In genomic region chr17:50100070-50100469, GRCm38 (mm10) we compare ENCODE assay signal across 22 mouse cellular contexts.
DNase-seq lines count a peak whose midpoint lies in the region; ATAC-seq and TF ChIP-seq lines count a peak whose summit lies in the region.
"Had no signal": no experiment of that assay in that cellular context is flagged by ENCODE, and none has a peak within 500 bp of the region (broad histone marks: within the 10 kb centered on the region; RNA-seq: fewer than 3 reads in every experiment).

No protein-coding gene starts in this region.

- WGBS in forebrain, embryonic 14.5 days, result 66% methylated on average over 12 of the region's 12 CpGs
- WGBS in forebrain, embryonic 12.5 days, result 68% methylated on average over 12 of the region's 12 CpGs
- 43% methylated on average over 12 of the region's 12 CpGs for WGBS in heart, postnatal 0 days
- WGBS in neural tube, embryonic 12.5 days, result 85% methylated on average over 12 of the region's 12 CpGs
- WGBS in midbrain, postnatal 0 days, result 57% methylated on average over 12 of the region's 12 CpGs

- H3K4me2 ChIP-seq in forebrain, embryonic 14.5 days (ENCODE audit: low read length), result no peak overlapping the region
- no peak overlapping the region for H3K4me2 ChIP-seq in forebrain, embryonic 12.5 days
- no peak overlapping the region for H3K4me2 ChIP-seq in heart, postnatal 0 days (ENCODE audit: low read depth, low read length)
- H3K4me2 ChIP-seq in neural tube, embryonic 12.5 days (replicated peaks), result 0 out of 2 replicates have a peak overlapping the region, but pooled peaks have one; percentile 9
- peak overlapping the region; percentile 20 for H3K4me2 ChIP-seq in midbrain, postnatal 0 days (ENCODE audit: low read depth, low read length, poor library complexity, severe bottlenecking)
- H3K4me2 ChIP-seq: embryonic facial prominence, embryonic 15.5 days; limb, embryonic 13.5 days; liver, embryonic 12.5 days; midbrain, embryonic 12.5 days had no signal

- TF ChIP-seq CTCF in heart, postnatal 0 days (IDR thresholded peaks at IDR 0.05; ENCODE audit: low read depth), result no peak
- no peak for TF ChIP-seq CTCF in midbrain, postnatal 0 days (IDR thresholded peaks at IDR 0.05)

- no peak overlapping the region for H3K27ac ChIP-seq in forebrain, embryonic 14.5 days (ENCODE audit: low read depth, low read length)
- H3K27ac ChIP-seq in forebrain, embryonic 12.5 days, result no peak overlapping the region
- H3K27ac ChIP-seq in heart, postnatal 0 days (ENCODE audit: low read depth), result no peak overlapping the region
- no peak overlapping the region for H3K27ac ChIP-seq in neural tube, embryonic 12.5 days
- H3K27ac ChIP-seq in midbrain, postnatal 0 days (ENCODE audit: low read depth, low read length), result no peak overlapping the region
- H3K27ac ChIP-seq: embryonic facial prominence, embryonic 15.5 days; kidney, postnatal 0 days; limb, embryonic 13.5 days; liver, embryonic 12.5 days; midbrain, embryonic 12.5 days had no signal

- no peak overlapping the region for H3K4me3 ChIP-seq in forebrain, embryonic 14.5 days (ENCODE audit: low read depth, low read length)
- no peak overlapping the region for H3K4me3 ChIP-seq in forebrain, embryonic 12.5 days (replicated peaks)
- no peak overlapping the region for H3K4me3 ChIP-seq in heart, postnatal 0 days (ENCODE audit: low read depth, low read length)
- H3K4me3 ChIP-seq in neural tube, embryonic 12.5 days, result no peak overlapping the region
- H3K4me3 ChIP-seq in midbrain, postnatal 0 days (ENCODE audit: low read depth, low read length), result no peak overlapping the region
- H3K4me3 ChIP-seq: embryonic facial prominence, embryonic 15.5 days; limb, embryonic 13.5 days; liver, embryonic 12.5 days; midbrain, embryonic 12.5 days had no signal

- DNase-seq in forebrain, embryonic 14.5 days (ENCODE audit: low spot score), result peak; percentile 26
- DNase-seq in heart, postnatal 0 days (ENCODE audit: low spot score), result no peak
- no peak for DNase-seq in heart, adult 11 months
- no peak for DNase-seq in neural tube, embryonic 10.5 days (ENCODE audit: extremely low spot score, low spot score)
- DNase-seq in midbrain, postnatal 0 days (ENCODE audit: low spot score), result no peak
- DNase-seq in kidney, adult 11 months, result no peak
- DNase-seq: adrenal gland, postnatal 25 days; cerebellum, adult 9-11 months; gastrocnemius, postnatal 36 days; kidney, adult 2 months; layer of hippocampus, adult 9-11 months; lung, adult 18-20 months; lung, postnatal 10 days; retina, postnatal 1 day; thymus, postnatal 36 days had no signal

- H3K27me3 ChIP-seq in forebrain, embryonic 14.5 days (replicated peaks; ENCODE audit: control insufficient read depth, insufficient read depth, low read length), result no peaks in the 10 kb centered on the region
- H3K27me3 ChIP-seq in forebrain, embryonic 12.5 days, result no peaks in the 10 kb centered on the region
- H3K27me3 ChIP-seq in heart, postnatal 0 days (ENCODE audit: control insufficient read depth, insufficient read depth, low read length), result no peaks in the 10 kb centered on the region
- H3K27me3 ChIP-seq in neural tube, embryonic 12.5 days (replicated peaks), result no peaks in the 10 kb centered on the region
- no peaks in the 10 kb centered on the region for H3K27me3 ChIP-seq in midbrain, postnatal 0 days (ENCODE audit: insufficient read depth, low read length)
- H3K27me3 ChIP-seq: embryonic facial prominence, embryonic 15.5 days; limb, embryonic 13.5 days; liver, embryonic 12.5 days; midbrain, embryonic 12.5 days had no signal

- no peaks in the 10 kb centered on the region for H3K9me3 ChIP-seq in forebrain, embryonic 14.5 days (replicated peaks; ENCODE audit: control insufficient read depth, low read length)
- 0 out of 2 replicates have a peak, but pooled peaks cover 3% of the 10 kb centered on the region for H3K9me3 ChIP-seq in forebrain, embryonic 12.5 days
- H3K9me3 ChIP-seq in heart, postnatal 0 days (replicated peaks; ENCODE audit: control insufficient read depth, low read length), result no peaks in the 10 kb centered on the region; the same call in 1 of the 2 replicates
- no peaks in the 10 kb centered on the region for H3K9me3 ChIP-seq in neural tube, embryonic 12.5 days
- H3K9me3 ChIP-seq in midbrain, postnatal 0 days (ENCODE audit: low read length), result no peaks in the 10 kb centered on the region
- H3K9me3 ChIP-seq: embryonic facial prominence, embryonic 15.5 days; liver, embryonic 12.5 days had no signal

- no peaks in the 10 kb centered on the region for H3K36me3 ChIP-seq in forebrain, embryonic 14.5 days (ENCODE audit: control insufficient read depth, insufficient read depth, low read length)
- no peaks in the 10 kb centered on the region for H3K36me3 ChIP-seq in forebrain, embryonic 12.5 days (replicated peaks)
- H3K36me3 ChIP-seq in heart, postnatal 0 days (replicated peaks; ENCODE audit: control insufficient read depth, insufficient read depth, low read length), result peaks cover 23% of the 10 kb centered on the region; the same call in 1 of the 2 replicates
- H3K36me3 ChIP-seq in neural tube, embryonic 12.5 days, result no peaks in the 10 kb centered on the region
- no peaks in the 10 kb centered on the region for H3K36me3 ChIP-seq in midbrain, postnatal 0 days (ENCODE audit: insufficient read depth, low read length)
- H3K36me3 ChIP-seq: embryonic facial prominence, embryonic 15.5 days; limb, embryonic 13.5 days; liver, embryonic 12.5 days; midbrain, embryonic 12.5 days had no signal

- H3K9ac ChIP-seq in forebrain, embryonic 14.5 days (ENCODE audit: low read length), result no peak overlapping the region
- no peak overlapping the region for H3K9ac ChIP-seq in forebrain, embryonic 12.5 days
- peak overlapping the region; percentile 33; the same call in 1 of the 2 replicates for H3K9ac ChIP-seq in heart, postnatal 0 days (replicated peaks; ENCODE audit: low read depth, low read length)
- no peak overlapping the region for H3K9ac ChIP-seq in neural tube, embryonic 12.5 days
- H3K9ac ChIP-seq in midbrain, postnatal 0 days (replicated peaks; ENCODE audit: low read length, poor library complexity, severe bottlenecking), result no peak overlapping the region
- H3K9ac ChIP-seq: embryonic facial prominence, embryonic 15.5 days; limb, embryonic 13.5 days; liver, embryonic 12.5 days; midbrain, embryonic 12.5 days had no signal

- TF ChIP-seq EP300 in heart, postnatal 0 days (IDR thresholded peaks at IDR 0.05; ENCODE audit: low read depth), result no peak

- H3K4me1 ChIP-seq in forebrain, embryonic 14.5 days (ENCODE audit: control insufficient read depth, insufficient read depth, low read length), result peaks cover 3% of the 10 kb centered on the region; the same call in 1 of the 2 replicates
- peaks cover 10% of the 10 kb centered on the region for H3K4me1 ChIP-seq in forebrain, embryonic 12.5 days
- peaks cover 8% of the 10 kb centered on the region; the same call in 1 of the 2 replicates for H3K4me1 ChIP-seq in heart, postnatal 0 days (ENCODE audit: control insufficient read depth, insufficient read depth)
- H3K4me1 ChIP-seq in neural tube, embryonic 12.5 days, result peaks cover 9% of the 10 kb centered on the region
- H3K4me1 ChIP-seq in midbrain, postnatal 0 days (ENCODE audit: insufficient read depth, low read length), result 0 out of 2 replicates have a peak, but pooled peaks cover 2% of the 10 kb centered on the region
- H3K4me1 ChIP-seq: limb, embryonic 13.5 days had no signal

- ATAC-seq in forebrain, embryonic 14.5 days, result no peak
- no peak for ATAC-seq in forebrain, embryonic 12.5 days (ENCODE audit: low FRiP score)
- ATAC-seq in heart, postnatal 0 days (ENCODE audit: insufficient read depth, low read depth), result no peak
- no peak for ATAC-seq in neural tube, embryonic 12.5 days (ENCODE audit: low FRiP score, low read depth)
- no peak for ATAC-seq in midbrain, postnatal 0 days (ENCODE audit: low FRiP score)
- ATAC-seq: liver, embryonic 12.5 days had no signal

Comparison
In these comparisons a context has a peak if more than half of its experiments do, and no peak if none do; other contexts are left out.
1. H3K4me2 ChIP-seq: peak in neural tube, embryonic 12.5 days (single experiment) and midbrain, postnatal 0 days (single experiment); none in forebrain, embryonic 14.5 days (single experiment), forebrain, embryonic 12.5 days (single experiment) and heart, postnatal 0 days (single experiment).